Mouse (Mus musculus): ENCODE results near the gene Sat1.

Sat1 gene

DNA sequence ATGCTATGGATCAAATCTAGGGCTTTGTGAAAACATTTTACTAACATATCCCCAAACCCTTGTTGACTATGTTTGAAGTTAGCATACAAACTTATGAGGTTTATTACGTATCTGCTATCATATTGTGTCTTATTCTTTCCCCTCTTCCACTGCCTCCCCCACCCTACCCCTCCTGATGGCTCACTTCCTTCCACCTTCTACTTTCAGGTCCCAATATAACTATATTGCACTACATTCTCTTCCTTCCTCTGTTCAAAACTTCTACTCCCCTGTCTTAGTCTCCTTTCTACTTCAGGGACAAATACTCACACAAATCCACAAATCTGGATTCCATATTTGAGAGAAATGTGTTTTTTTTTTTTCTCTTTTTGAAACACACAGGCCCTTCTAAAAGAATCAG is 52.7 kb downstream of the Sat1 start:
- no peak for DNase-seq
